Mouse (Mus musculus) bone marrow, adult 2 months (tissue): ENCODE data around the gene Sez6l.

Experiments used
- CTCF ChIP-seq: fragments of 200-500 bp; IDR thresholded peaks from 2 replicates; pipeline ENCODE4 v1.5.1; 2011; ENCODE audit warnings: low read length, control low read depth; ENCODE audit not compliant: control insufficient read depth, insufficient read depth
- POLR2A ChIP-seq: fragments of 200-500 bp; IDR thresholded peaks from 2 replicates; pipeline ENCODE4 v1.6.1; 2011; ENCODE audit warnings: low read depth, mild to moderate bottlenecking, control low read depth, low read length, borderline replicate concordance; ENCODE audit not compliant: control insufficient read depth

GRCm38 (mm10) chr5:112599538-112600308 is 22.7 kb upstream of the Sez6l start:
- no peak for TF ChIP-seq CTCF
- no peak for TF ChIP-seq POLR2A
